Mouse (Mus musculus) ES-CJ7 (cell line): ENCODE results near the gene Slc1a7.

ENCODE experiments used
- DNase-seq: peaks from one replicate; pipeline ENCODE4 v3.0.0; 2011; ENCODE audit warnings: low read depth, low spot score

Slc1a7 gene

DNA sequence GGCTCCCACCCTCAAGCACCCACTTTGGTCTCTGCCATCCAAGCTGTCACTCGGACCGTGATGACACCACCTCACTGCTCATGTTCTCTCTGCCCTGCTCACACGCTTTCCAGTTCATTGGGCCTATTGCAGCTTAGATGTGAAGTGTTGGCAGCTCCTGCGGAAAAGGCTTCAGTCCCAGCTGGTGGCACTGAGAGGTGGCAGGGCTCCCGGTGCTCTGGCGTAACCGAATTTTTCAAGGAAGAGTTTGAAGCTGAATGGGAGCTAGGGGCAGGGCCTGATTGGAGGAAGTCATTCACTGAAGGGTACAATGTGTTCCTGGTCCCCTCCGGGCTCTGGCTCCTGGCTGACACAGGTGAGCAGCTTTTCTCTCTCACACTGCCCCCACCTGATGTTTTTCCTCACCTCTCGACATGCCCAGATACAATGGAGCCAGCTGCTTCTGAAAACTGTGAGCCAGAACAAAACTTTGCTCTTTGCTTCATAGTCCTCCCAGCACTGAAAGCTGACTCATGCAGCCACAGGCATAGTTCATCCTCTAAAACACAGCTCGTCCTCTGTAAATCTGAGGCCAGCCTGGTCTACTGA is 83.6 kb downstream of the Slc1a7 start:
- DNase-seq, result no peak

DNA sequence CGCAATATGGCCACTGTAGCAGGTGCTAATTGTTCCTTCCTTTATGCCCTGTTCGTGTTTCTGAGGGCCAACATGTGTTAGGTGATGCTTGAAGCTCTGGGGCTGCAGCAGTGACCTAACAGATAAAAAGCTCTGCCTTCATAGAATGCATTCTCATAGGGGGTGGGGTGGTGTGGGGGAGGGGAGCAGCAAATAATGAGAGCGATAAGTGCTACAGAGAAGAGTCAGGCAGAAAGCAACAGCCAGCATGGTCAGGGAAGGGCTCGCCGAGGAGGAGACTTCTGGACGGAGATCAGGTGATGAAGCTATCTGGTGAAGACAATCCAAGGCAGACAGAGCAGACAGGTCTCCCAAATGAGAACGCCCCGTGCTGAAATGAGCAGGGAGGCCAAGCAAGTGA is 84.5 kb downstream of the Slc1a7 start:
- DNase-seq, result no peak

DNA sequence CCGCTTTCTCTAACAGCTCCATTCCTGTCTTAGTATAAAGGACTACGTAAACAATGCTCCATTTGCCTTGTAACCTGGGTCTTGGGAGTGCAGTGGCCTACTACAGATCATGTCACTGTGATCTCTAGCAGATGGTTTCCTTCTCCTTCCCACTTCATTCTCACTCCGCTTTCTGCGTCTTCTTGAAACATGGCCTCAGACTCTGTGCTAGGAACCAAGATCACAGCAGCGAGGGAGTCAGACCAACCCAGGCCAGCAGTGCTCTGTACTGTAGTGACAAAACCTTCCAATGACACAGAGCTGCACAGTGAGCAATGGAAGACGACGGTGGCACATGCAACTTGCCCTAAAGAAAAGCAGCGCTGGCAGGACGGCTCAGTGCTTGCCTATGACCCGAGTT is 87.7 kb downstream of the Slc1a7 start:
- DNase-seq, result no peak

DNA sequence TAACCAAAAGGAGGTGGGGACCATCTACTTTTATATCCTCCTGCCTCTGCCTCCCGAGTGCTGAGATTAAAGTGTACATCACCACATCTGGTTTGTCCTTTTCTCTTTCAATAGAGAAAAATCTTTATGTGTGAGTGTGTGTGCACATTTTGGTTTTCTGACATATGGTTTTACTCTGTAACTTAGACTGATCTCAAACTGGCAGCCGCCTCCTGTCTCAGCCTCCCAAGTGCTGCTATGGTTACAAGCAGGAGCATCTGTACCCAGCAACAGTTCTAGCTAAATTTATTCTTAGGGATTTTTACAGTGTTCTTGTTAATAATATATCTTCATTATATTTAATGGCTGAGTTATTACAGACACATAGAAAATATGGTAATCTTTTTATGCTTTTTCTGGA is 89.1 kb downstream of the Slc1a7 start:
- no peak for DNase-seq

DNA sequence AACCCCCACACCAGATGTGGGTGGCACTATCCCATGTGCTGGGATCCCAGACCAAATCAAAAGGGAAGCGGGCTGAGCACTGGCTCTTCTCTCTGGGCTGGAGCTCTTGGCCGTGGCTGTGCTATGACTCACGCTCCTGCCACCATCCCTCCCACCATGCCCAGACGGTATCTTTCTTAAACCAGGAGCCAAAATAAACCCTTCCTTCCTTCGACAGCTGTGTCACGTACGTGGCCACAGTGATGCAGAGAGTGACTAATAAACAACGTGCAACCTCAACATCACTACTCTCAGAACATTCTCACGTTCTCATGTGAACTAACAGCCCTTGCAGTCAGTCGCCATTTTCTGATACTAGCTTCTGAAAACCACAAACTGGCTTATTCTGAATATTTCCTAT is 90.0 kb downstream of the Slc1a7 start:
- no peak for DNase-seq

DNA sequence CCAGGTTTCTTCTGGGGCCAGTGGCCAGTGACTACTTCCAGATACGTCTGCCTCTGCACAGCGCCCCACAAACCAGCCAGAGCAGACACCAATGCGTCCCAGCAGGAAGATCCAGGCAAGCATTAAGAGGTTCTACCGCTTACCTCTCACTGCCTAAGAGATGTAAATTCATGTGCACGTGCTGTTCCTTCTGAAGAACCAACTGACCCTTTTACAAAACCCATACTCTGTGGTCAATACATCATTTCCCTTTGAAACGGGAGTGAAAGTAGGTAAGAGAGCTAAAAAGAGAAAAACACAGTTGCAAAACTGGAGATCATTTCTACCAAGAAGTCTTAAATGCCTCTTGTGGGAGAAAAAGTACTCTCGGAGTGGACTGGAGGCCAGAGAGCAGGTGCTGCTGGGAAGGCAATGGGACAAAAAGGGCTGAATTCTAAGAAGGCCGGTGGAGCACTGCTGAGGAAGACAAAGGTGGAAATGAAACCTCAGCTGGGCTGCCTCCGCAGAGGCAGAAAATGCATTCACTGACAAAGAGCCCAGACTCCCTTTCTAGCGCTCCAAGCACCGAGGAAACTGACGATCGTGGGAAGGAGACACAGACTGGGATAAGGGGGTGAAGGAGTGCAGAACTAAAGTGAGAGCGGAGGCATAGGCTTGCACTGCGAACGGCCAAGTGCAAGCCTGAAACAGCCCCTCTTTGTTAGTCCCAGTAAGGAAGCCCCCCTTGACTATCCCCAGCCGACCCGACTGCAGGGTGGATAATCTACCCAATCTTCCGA is 91.7 kb downstream of the Slc1a7 start:
- DNase-seq, result no peak

DNA sequence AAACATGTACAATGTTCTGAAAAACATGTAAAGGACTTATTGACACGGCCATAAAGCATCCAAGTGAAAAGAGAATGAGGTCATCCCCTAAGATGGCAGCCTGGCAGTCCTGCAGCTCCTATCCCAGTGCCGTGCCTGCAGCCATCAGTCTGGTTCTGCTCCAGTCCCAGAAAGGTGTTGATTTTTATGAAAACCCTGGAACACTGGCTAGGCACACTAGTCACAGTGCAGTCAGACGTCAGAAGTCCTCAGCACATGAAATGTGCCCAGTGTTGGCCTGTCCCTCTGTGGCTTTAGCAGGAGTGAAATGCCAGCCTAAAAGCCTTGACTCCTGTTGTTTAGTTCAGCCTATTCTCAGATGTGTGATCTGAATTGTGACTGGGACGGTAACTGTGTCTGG is 92.6 kb downstream of the Slc1a7 start:
- no peak for DNase-seq

DNA sequence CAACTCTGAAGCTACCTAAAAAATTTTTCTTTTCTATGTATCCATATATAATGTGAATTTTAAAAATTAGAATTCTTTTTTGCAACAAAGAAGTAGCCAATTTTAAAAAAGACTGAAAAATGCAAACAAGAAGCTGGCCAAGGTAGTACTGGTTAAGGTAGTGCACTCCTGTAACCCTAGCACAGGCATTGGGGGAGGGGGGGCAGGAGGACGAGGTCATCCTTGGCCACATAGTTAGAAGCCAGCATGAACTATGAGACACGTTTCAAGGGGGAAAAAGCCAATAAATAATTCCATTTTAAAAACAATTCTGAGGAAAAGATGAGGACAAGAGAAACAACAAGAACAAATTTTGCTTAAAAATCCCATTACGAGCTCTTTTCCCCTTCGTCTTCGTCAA is 94.4 kb downstream of the Slc1a7 start:
- DNase-seq, result no peak
